Mouse (Mus musculus) left cerebral cortex, postnatal 4 days (tissue): ENCODE measurements around the gene Ap4b1. TPM values are rescaled to one million over a fixed set of nuclear protein-coding genes. Genes with fewer than 3 reads are reported as not detected.
A peak's percentile ranks its signal among the peaks of the same experiment; 100 is the strongest.
"Not testable (repeated sequence)": the region's sequence is repeated elsewhere in the genome, so short reads cannot be mapped to it uniquely, and the experiment has no call there.

Experiments used
- DNase-seq: peaks from one replicate; pipeline ENCODE4 v3.0.0-alpha.2; 2022
- intact Hi-C: fragments of 180-260 bp; cut with DNase I; formaldehyde crosslinking; loops from one replicate; pipeline ENCODE4 v1.15.1; 2025
- total RNA-seq, 2 experiments: library from RNA; stranded (reverse); gene quantifications; 2 replicates each; pipeline ENCODE4 v1.2.3; 2021

The Ap4b1 gene
- 10 to 100 TPM; 14.0 to 16.7 TPM for total RNA-seq

- intact Hi-C loops, result no loop called here
- DNase-seq, result peak; percentile 94
Observed at GRCm38 (mm10) chr3:103808891-103809798, at the start of gene Ap4b1, which contains the start of the genes Dclre1b and Gm43064. Ap4b1 (plus strand) TSS chr3:103809520. Dclre1b (minus strand) TSS chr3:103809444. Gm43064 (plus strand) TSS chr3:103809573.

GRCm38 (mm10) chr3:103766789-103767188 lies 42.5 kb upstream of the Ap4b1 start:
- no peak for DNase-seq

GRCm38 (mm10) chr3:103771531-103772130 lies 37.7 kb upstream of the Ap4b1 start:
- DNase-seq, result peak; percentile 44
- intact Hi-C loops, result no loop called here

More at GRCm38 (mm10) chr3:103766789-103767188, 42.5 kb upstream of the Ap4b1 start:
- intact Hi-C loops, result no loop called here

- intact Hi-C loops, result no loop called here
- DNase-seq, result no peak
Observed at GRCm38 (mm10) chr3:103772846-103773245, 36.5 kb upstream of the Ap4b1 start.

- intact Hi-C loops, result no loop called here
Observed at GRCm38 (mm10) chr3:103773508-103773907, 35.8 kb upstream of the Ap4b1 start.

GRCm38 (mm10) chr3:103774009-103774408 lies 35.3 kb upstream of the Ap4b1 start:
- no peak for DNase-seq
- intact Hi-C loops, result no loop called here

More at GRCm38 (mm10) chr3:103773508-103773907, 35.8 kb upstream of the Ap4b1 start:
- no peak for DNase-seq

- intact Hi-C loops, result no loop called here
- no peak for DNase-seq
Observed at GRCm38 (mm10) chr3:103777940-103778339, 31.4 kb upstream of the Ap4b1 start.

GRCm38 (mm10) chr3:103778660-103779059 lies 30.7 kb upstream of the Ap4b1 start:
- no peak for DNase-seq
- intact Hi-C loops, result no loop called here

- no peak for DNase-seq
- intact Hi-C loops, result no loop called here
Observed at GRCm38 (mm10) chr3:103779183-103779582, 30.1 kb upstream of the Ap4b1 start.

GRCm38 (mm10) chr3:103780271-103780670 lies 29.0 kb upstream of the Ap4b1 start:
- no peak for DNase-seq

GRCm38 (mm10) chr3:103780777-103781176 lies 28.5 kb upstream of the Ap4b1 start:
- intact Hi-C loops, result no loop called here
- DNase-seq, result no peak

More at GRCm38 (mm10) chr3:103780271-103780670, 29.0 kb upstream of the Ap4b1 start:
- intact Hi-C loops, result no loop called here

GRCm38 (mm10) chr3:103782844-103783609 lies 26.3 kb upstream of the Ap4b1 start:
- no peak for DNase-seq
- intact Hi-C loops, result no loop called here

GRCm38 (mm10) chr3:103787225-103787624 lies 22.1 kb upstream of the Ap4b1 start:
- DNase-seq, result no peak
- intact Hi-C loops, result no loop called here

- intact Hi-C loops, result no loop called here
- DNase-seq, result no peak
Observed at GRCm38 (mm10) chr3:103789096-103789495, 20.2 kb upstream of the Ap4b1 start.

- intact Hi-C loops, result no loop called here
- no peak for DNase-seq
Observed at GRCm38 (mm10) chr3:103789891-103790345, 19.4 kb upstream of the Ap4b1 start.

GRCm38 (mm10) chr3:103790346-103791145 lies 18.8 kb upstream of the Ap4b1 start:
- DNase-seq, result peak; percentile 32
- intact Hi-C loops, result no loop called here

- intact Hi-C loops, result no loop called here
- DNase-seq, result peak; percentile 94
Observed at GRCm38 (mm10) chr3:103791230-103792110, 17.9 kb upstream of the Ap4b1 start, which contains the start of gene Hipk1. Hipk1 (minus strand) TSS chr3:103791563.

GRCm38 (mm10) chr3:103792111-103792406 lies 17.3 kb upstream of the Ap4b1 start:
- DNase-seq, intact Hi-C loops: not testable (repeated sequence)

- intact Hi-C loops, result no loop called here
- DNase-seq, result no peak
Observed at GRCm38 (mm10) chr3:103792566-103792965, 16.8 kb upstream of the Ap4b1 start.
